Mouse (Mus musculus) kidney, adult 2 months (tissue): ENCODE measurements around the gene Ppp1cc.

Source experiments
- CTCF ChIP-seq: fragments of 200-500 bp; conservative IDR thresholded peaks from 2 replicates; pipeline ENCODE4 v1.5.1; 2011; ENCODE audit warnings: low read depth, mild to moderate bottlenecking, control low read depth, low read length, moderate library complexity, mixed read lengths; ENCODE audit not compliant: insufficient read depth, insufficient read length
- POLR2A ChIP-seq: fragments of 200-500 bp; IDR thresholded peaks from one replicate; pipeline ENCODE4 v1.6.1; 2011; ENCODE audit warnings: low read depth, low read length, control low read depth

- TF ChIP-seq CTCF (no peak), POLR2A (no peak)
These were observed 32.4 kb downstream of the Ppp1cc start for GRCm38 (mm10) chr5:122190465-122190864.
